Mouse (Mus musculus) liver, postnatal 0 days (tissue): Measurements from ENCODE around the gene Coa5.

ENCODE experiments used
- CTCF ChIP-seq: sonication (generic); IDR thresholded peaks from 2 replicates; pipeline ENCODE4 v1.5.1; 2016; ENCODE audit warnings: antibody characterized with exemption, low read depth
- EP300 ChIP-seq: IDR thresholded peaks from 2 replicates; pipeline ENCODE4 v1.6.1; 2016; ENCODE audit warnings: antibody characterized with exemption, low read depth, mild to moderate bottlenecking

GRCm38 (mm10) chr1:37376177-37376576 is 53.7 kb downstream of the Coa5 start:
- TF ChIP-seq CTCF (no peak), EP300 (no peak)
